Mouse (Mus musculus) lung, adult 18-20 months (tissue): ENCODE results near the gene Slc25a51.
"Not testable (repeated sequence)": the region's sequence is repeated elsewhere in the genome, so short reads cannot be mapped to it uniquely, and the experiment has no call there.

ENCODE experiments used
- DNase-seq, 2 experiments: peaks; one replicate each; pipeline ENCODE4 v3.0.0; 2022; ENCODE audit warnings: mixed read lengths in 2 of 2

Slc25a51 gene

GRCm38 (mm10) chr4:45396211-45396610, 12.4 kb downstream of the Slc25a51 start:
- DNase-seq, result not testable (repeated sequence)

DNA sequence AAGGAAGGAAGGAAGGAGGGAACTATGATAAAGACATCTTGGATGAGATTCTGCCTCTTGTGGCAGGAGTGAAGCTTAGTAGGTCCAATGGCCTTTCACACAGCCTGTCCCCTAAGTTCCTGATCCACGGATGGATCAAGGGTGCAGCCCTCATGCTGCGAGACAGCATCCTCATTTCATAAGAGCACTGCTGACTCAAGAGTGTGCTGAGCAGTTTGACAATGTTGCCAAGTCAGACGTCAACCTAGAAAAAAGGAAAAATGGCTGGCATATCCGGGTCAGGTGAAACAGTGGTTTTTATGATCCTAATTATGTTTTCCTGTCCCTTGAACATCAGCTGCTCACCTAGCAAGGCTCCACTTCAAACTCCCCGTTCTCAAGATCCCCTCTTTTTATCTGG, 14.9 kb downstream of the Slc25a51 start:
- no peak for DNase-seq

GRCm38 (mm10) chr4:45392994-45393393, 15.6 kb downstream of the Slc25a51 start:
- DNase-seq, result no peak

- DNase-seq, result peak in 1 of 2 experiments; percentile 50
Observed at GRCm38 (mm10) chr4:45392572-45392971, 16.0 kb downstream of the Slc25a51 start.

GRCm38 (mm10) chr4:45392099-45392498, 16.5 kb downstream of the Slc25a51 start:
- DNase-seq, result no peak

DNA sequence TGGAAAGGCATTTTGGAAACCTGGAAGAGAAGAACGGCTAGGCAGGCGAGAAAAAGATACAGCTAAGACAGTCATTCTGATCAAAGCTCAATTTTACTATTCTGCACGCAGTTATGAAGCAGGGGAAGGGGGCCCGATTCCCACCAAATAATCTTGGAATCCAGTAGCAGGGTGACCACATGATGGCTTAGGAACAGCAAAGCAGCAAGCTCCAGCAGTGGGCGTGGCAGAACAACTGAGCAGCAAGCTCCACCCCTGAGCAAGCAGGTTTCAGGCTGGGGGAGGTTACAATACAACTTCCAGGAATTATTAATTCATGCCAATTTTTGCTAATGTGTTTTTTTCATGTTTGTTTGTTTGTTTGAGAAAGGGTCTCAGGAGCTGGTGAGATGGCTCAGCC, 21.3 kb downstream of the Slc25a51 start:
- DNase-seq, result not testable (repeated sequence)

GRCm38 (mm10) chr4:45382133-45382532, 26.4 kb downstream of the Slc25a51 start:
- peak; percentile 75 for DNase-seq

GRCm38 (mm10) chr4:45380903-45381580, 27.5 kb downstream of the Slc25a51 start:
- DNase-seq, result not testable (repeated sequence)

DNA sequence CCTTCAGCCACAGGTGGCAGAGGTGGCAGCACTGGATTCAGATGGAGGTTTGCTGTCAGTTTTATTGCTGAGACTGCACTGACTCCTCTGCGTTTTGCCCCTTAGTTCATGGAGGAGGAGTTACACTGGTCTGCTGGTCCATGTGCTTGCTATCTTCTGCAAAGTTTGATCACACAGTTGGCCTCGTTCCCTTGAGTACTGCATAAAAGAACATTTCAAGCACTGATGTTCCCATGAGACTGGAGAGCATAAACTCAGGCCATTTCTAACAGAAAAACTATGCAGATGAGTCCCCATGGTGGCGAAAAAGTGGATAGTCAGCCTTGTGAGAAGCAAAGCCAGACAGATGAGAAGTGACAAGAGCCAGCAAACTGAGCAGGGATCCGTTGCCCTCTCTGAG, 32.0 kb downstream of the Slc25a51 start:
- no peak for DNase-seq

- DNase-seq, result no peak
Observed at GRCm38 (mm10) chr4:45374879-45375278, 33.7 kb downstream of the Slc25a51 start.

DNA sequence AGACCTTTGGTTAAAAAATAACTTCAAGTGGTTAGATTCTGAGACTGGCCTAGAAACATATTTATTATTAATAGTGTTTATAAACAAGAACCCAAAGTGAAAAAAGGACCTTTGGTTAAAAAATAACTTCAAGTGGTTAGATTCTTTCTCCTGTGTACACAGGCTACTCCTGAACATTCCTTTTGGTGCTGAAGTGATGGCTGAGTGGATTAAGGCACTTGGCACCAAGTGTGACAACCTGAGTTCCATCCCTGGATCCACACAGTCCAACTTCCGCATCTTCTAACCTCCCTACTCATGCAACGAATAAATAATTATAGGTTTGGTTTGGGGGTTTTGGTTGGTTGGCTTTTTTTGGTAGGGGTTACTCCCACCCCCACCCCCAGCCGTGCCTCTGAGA, 37.3 kb downstream of the Slc25a51 start:
- DNase-seq, result peak; percentile 57 to 76

GRCm38 (mm10) chr4:45356653-45357052, 51.9 kb downstream of the Slc25a51 start:
- DNase-seq, result no peak
